Mouse (Mus musculus): ENCODE data around the gene Spns2.

Spns2 gene

DNA sequence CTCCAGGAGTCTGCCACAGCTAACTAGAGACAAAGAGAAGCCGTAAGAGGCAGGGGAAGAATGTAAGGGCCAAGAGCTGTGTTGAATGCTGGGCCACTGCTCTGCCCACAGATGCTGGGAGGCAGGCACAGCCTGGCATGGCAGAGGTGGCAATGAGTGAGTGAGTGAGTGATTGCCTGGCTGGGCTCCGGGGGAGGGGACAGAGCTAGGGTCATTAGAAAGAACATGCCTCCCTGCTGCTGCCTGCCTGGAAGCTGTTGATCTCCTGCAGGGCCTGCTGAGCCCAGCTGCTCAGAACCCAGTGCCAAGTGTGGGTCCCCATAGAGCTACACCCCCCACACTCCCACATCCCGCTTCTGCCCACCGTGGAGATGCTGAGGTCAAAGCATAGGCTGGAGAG, 7.7 kb upstream of the Spns2 start:
- DNase-seq: no peak

DNA sequence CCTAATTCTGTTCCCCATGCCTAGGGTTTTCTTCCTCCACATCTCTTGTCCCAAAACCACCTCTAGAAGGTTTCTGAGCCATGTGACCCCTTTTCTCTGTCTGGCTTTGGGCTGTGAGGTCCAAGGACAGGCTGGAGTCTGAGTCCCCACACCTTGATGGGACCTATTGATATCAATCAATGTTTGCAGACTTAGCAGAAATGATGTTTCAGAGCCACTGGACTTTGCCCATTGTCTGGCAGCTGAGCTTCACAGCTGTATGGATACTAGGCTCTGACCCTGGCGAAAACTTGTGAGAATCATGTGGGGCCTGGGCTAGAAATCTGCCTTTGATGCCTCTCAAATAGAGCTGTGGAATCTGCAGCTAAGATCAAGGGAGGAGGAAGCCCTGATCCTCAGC, 7.1 kb upstream of the Spns2 start:
- no peak for DNase-seq

DNA sequence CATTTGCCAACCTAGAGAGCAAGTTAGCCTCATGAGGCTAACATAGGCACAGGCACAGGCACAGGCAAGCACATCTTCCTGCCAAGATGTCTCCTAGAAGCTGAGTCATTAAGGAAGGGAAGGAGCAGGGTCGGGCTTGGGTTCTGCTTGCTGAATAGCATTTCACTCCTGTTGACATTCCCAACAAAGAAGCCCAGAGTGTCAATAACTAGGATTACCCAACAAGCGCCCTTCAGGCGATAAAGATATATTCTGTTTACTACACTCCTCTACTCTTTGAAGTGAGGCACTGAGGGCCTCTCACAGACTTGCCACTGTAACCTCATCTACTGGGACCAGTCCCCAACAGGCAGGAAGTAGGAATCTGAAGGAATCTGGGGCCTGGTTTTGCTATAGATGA, 6.4 kb upstream of the Spns2 start:
- no peak for DNase-seq

DNA sequence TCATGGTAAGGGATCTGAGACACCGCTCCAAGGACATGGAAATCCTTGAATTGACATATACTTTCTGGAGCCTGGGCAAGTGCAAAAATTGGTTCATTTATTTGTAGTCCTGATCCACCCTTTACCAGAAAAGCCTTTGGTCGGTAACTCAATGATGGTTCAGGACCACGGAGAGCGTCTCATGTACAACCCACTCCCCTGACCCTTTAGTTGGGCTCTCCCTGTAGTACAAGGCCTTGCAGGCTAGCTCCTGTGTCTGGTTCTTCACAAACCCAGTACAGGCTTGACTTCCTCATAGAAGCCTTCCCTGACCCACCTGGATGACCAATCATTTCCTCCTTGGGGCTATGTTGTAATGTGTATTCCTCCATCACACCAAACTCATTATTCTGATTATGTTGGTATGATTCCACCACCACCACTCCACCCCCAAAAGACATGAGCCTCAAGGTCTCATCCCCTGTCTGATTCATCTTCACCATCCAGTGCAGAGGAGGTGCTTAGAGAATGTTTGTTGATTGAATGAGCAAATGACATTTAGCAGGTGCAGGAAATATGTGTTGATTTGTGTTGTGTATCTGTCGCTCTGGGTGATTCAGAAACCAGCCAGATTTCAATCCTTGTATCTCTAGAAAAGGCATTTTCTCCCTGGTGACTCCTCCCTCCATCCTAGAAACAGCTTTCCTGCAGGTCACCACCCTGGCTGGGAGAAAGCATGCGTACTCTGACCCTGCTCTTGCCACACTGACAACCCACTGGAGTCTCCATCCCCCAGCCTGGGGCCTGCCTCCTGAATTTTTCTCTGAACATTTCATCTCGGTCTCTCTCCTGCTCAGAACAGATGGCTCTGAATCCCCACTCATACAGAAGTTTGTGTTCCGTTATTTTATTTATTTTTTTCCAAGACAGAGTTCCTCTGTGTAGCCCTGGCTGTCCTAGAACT, 4.6 kb upstream of the Spns2 start:
- DNase-seq: peak; percentile 49

DNA sequence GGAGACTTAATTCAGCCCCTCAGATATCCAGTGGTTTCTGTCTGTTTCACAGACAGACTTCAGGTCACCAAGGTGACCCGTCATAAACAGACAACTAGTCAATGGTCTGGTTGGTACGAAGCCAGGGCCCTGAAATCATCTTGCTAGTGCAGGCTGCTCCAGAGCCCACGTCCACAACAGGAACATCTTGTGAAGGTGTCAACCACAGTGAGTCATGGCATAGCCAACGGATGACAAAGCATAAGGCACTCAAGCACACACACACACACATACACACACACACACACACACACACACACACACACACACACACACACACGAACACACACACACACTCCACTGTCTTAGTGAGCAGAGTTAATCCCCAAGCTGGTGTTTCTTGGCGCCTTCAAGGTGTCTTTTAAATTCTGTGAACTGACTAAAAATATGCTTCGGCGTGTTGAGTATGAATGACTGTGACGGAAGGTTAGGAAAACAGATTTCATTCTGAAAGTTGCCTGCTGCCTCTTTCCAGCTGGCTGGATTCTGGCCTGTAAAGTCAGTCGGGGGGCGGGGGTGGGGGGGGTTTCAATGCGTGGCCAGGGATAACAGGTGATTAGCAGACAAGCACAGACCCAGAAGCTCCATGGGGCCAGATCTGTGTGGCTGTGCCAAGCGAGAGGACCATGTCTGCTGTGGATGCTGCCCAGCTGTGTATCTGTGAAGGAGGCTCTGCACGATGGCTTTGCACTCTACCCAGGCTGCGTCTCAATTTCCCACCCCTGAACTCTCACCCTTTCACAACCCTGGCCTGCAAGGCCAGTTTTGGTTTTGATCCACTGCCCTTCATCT, 1.6 kb upstream of the Spns2 start:
- no peak for DNase-seq

- DNase-seq: no peak
Observed at GRCm38 (mm10) chr11:72489397-72489796, 307 bp downstream of the Spns2 start.

- peak; percentile 88 for DNase-seq
Observed at GRCm38 (mm10) chr11:72488753-72489271, 892 bp downstream of the Spns2 start.

GRCm38 (mm10) chr11:72487739-72488138, 2.0 kb downstream of the Spns2 start:
- no peak for DNase-seq

DNA sequence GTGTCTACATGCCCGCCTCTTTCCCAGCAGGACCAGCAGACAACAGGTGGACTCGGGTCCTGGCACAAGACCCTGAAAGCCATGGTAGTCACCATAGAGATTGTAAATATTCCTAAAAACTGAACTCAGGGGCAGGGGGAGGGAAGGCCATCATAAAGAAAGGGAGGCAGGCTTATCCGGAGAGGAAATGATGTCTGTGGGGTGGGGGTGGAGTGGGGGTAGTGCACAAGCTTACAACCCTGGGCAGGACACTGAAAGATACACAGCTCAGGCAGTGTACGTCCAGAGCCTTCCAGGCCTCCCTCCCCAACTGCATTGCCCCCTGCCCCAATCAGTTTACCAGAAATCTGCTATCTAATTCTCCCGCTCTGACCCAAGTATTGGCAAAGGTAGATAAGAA, 2.5 kb downstream of the Spns2 start:
- DNase-seq: no peak

DNA sequence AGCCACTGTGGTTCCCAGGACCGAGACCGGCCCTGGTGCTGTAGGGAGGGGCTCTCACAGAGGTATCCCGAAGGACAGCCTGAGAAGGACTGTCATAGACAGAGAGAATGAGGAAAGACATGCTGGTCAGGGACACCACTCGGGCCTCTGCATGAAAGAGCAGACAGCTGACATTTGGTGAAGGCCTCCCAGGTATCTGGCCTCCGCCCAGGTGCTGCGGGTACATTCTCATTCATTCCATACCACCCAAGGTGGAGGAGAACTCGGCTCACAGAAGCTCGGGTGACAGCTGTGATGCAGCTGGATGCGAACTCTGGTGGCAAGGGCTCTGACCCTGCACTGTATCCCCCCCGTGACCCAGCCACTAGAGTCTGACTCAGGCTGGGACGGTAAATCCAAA, 3.7 kb downstream of the Spns2 start:
- no peak for DNase-seq

DNA sequence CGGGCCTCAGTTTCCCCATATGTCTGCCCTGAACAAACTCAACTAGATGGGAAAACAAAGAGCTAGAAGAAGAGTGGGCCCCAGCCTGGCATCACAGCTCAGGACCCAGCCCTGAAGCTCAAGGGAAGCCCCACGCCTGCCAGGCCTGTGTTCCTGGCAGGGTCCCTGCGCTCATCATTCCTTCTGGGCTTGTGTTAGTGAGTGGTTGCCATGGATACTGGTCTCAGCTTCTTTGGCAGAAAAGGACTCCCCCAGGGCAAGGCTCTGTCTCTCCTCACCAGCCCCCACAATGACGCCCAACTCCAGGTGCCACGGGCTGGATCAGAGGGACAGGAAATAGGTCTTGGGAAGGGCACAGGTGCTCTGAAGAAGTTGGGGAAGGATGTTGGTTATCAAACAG, 4.5 kb downstream of the Spns2 start:
- DNase-seq: no peak

DNA sequence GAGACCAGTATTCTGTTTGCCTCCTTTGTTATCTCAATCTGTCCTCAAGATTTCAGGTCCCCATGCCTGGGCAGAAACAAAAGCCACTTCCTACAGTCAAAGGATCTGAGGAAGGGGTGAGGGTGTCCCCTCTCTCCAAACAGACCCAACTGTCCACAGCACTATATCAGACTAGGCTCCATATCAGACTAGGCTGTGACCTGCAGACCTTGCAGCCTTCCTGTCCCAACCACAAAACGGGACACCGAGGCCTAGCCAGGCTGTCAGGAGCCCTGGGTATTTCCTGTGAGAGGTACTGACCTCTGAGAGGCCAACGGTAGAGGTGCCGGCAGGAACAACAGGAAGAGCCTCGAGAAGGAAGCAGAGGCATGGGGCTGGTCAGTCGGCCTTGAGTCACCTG, 5.2 kb downstream of the Spns2 start:
- DNase-seq: no peak

DNA sequence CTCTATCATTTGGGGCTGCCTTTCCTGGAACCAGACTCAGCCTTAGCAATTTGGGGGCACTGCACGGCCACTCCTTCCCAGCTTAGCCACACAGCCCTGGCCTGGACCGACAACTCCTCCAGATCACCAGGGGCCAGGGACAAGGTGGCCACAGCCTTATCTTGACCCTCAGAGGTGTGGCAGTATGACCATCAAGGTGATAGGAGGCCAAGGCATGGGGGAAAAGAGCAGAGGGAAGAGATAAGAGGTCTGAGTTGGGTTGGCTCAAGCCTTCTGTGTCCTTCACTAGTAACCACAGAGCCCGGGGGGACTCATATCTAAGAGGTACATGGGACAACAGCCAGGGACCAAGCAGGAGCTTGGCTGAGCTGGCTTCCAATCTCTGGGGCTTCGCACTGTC, 7.8 kb downstream of the Spns2 start:
- DNase-seq: no peak

- DNase-seq: no peak
Observed at GRCm38 (mm10) chr11:72481313-72481712, 8.4 kb downstream of the Spns2 start.

GRCm38 (mm10) chr11:72479499-72479898, 10.2 kb downstream of the Spns2 start:
- no peak for DNase-seq

GRCm38 (mm10) chr11:72478228-72478627, 11.5 kb downstream of the Spns2 start:
- DNase-seq: peak; percentile 31

- no peak for DNase-seq
Observed at GRCm38 (mm10) chr11:72477653-72478052, 12.1 kb downstream of the Spns2 start.

DNA sequence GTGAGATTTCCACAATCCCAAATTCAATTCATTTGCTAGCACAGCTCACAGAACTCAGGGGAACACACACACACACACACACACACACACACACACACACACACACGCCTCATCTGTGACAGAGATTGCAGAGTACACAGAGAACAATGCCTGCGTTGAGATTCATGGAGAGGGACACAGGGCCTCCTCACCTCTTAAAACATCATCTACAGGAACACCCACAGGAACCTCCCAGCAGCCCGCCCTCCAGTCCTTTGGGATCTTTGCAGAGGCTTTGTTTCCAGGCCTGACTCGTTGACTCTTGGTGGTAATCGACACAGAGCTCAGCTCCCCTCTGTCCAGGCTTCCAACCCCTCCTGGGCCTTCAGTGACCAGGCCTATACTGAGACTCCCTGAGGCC, 12.5 kb downstream of the Spns2 start:
- DNase-seq: no peak

- DNase-seq: no peak
Observed at GRCm38 (mm10) chr11:72476074-72476625, 13.6 kb downstream of the Spns2 start.

- no peak for DNase-seq
Observed at GRCm38 (mm10) chr11:72475408-72475807, 14.3 kb downstream of the Spns2 start.

DNA sequence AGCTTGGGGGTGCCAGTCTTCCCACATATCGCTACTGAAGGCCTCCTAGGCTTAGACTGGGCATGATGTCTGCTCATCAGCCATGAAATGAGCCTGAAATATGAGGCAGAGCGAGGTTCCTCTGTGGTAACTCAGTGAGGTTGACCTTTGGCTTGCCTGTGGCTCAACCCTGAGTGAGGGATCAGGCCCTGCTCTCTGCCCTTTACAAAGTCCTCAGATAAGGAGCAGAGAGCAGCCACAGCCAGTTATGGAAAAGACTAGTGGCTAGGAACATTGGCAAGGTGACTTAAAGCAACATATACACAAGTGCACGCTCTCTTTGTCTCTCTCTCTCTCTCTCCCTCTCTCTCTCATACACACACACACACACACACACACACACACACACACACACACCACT, 14.8 kb downstream of the Spns2 start:
- no peak for DNase-seq

GRCm38 (mm10) chr11:72473540-72473939, 16.2 kb downstream of the Spns2 start:
- no peak for DNase-seq

GRCm38 (mm10) chr11:72471381-72471780, 18.3 kb downstream of the Spns2 start:
- no peak for DNase-seq
